Mouse (Mus musculus) ES-Bruce4 (cell line): ENCODE results near the gene Grap. TPM values are rescaled to one million over a fixed set of nuclear protein-coding genes. Genes with fewer than 3 reads are reported as not detected.

Experiments
- H3K27ac ChIP-seq: 2 replicates; pipeline ENCODE4 v1.5.1; 2012; ENCODE audit warnings: low read length, inconsistent platforms; ENCODE audit not compliant: insufficient read depth
- H3K27me3 ChIP-seq: 2 replicates; pipeline ENCODE4 v1.6.1; 2012; ENCODE audit warnings: mild to moderate bottlenecking, low read length, inconsistent platforms; ENCODE audit not compliant: control insufficient read depth, poor library complexity, insufficient read depth, severe bottlenecking
- H3K36me3 ChIP-seq: 2 replicates; pipeline ENCODE4 v1.6.1; 2012; ENCODE audit warnings: inconsistent platforms, mild to moderate bottlenecking, low read length, moderate library complexity; ENCODE audit not compliant: control insufficient read depth, poor library complexity, insufficient read depth, severe bottlenecking
- H3K4me1 ChIP-seq: one replicate; pipeline ENCODE4 v1.8.1; 2011; ENCODE audit warnings: low read length; ENCODE audit not compliant: control insufficient read depth, insufficient read depth
- H3K4me3 ChIP-seq: 2 replicates; pipeline ENCODE4 v1.5.1; 2011; ENCODE audit warnings: low read depth, mild to moderate bottlenecking, low read length
- H3K9ac ChIP-seq: 2 replicates; pipeline ENCODE4 v1.6.1; 2012; ENCODE audit warnings: low read depth, mild to moderate bottlenecking, inconsistent platforms; ENCODE audit not compliant: poor library complexity, severe bottlenecking
- H3K9me3 ChIP-seq: replicated peaks from 2 replicates; pipeline ENCODE4 v1.6.1; 2012; ENCODE audit warnings: mild to moderate bottlenecking, low read length, inconsistent platforms; ENCODE audit not compliant: control insufficient read depth, poor library complexity, insufficient read depth, severe bottlenecking
- CTCF ChIP-seq: IDR thresholded peaks from one replicate; pipeline ENCODE4 v1.8.1; 2011; ENCODE audit warnings: low read depth, low read length
- EP300 ChIP-seq: IDR thresholded peaks from 2 replicates; pipeline ENCODE4 v1.6.1; 2011; ENCODE audit warnings: low read depth, low read length; ENCODE audit not compliant: insufficient read depth
- POLR2A ChIP-seq: IDR thresholded peaks from one replicate; pipeline ENCODE4 v1.8.1; 2011; ENCODE audit warnings: low read length; ENCODE audit not compliant: insufficient read depth
- polyA plus RNA-seq: library from polyadenylated mRNA; stranded (reverse); fragments of >200 nt; gene quantifications from 2 replicates; pipeline ENCODE4 v1.2.4, GENCODE M21; 2011; ENCODE audit warnings: low read depth; ENCODE audit not compliant: missing spikeins, insufficient read depth, insufficient read length

Gene Grap
- polyA plus RNA-seq, 1 experiment: not detected

DNA sequence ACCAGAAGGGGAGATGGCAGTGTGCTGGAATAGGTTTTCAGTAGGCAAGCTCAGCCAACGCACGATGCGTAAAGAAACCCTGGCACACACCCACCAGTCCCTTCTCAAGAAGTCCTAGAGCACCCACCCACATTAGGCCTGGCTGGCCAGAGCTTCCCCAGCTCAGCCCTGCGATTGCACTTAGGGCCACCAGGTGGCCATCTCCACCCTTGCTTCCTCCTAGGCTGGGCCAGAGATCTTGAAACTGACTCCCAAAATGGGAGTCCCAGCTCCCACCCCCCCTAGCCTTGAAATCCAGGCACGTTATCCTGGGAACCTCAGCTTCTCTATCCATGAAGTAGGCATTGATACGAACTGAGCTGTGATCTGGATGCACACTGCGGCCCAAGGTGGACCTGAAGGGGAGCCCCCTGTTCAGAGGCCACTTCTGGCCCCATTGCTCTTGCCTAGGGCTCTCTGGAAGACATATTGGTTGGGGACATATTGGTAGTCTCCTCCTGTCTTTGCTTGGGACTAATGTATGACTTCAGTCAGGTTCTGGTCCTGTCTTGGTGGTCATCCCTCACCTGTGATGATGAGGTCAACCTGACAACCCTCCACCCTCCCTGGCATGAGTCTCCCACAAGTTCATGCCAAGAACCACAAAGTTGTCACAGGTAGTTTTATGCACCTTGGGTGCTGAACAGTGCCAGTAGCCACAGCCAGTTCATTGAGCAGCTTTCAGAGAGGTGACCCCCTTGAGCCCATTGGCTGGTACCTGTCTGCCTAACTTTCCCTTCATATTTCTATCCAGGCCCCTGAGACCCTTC is 13.1 kb downstream of the Grap start:
- Histone ChIP-seq H3K9me3 (no peaks in the 10 kb centered on the region), H3K4me1 (no peaks in the 10 kb centered on the region), H3K27ac (no peak overlapping the region), H3K27me3 (no peaks in the 10 kb centered on the region), H3K36me3 (no peaks in the 10 kb centered on the region), H3K9ac (no peak overlapping the region), H3K4me3 (no peak overlapping the region)
- TF ChIP-seq EP300 (no peak), CTCF (peak; percentile 80)

- Histone ChIP-seq H3K36me3 (no peaks in the 10 kb centered on the region), H3K4me3 (no peak overlapping the region)
- no peak for TF ChIP-seq POLR2A
- TF ChIP-seq CTCF: no peak
- no peak for TF ChIP-seq EP300
These were observed 14.2 kb downstream of the Grap start for GRCm38 (mm10) chr11:61667248-61667647.

GRCm38 (mm10) chr11:61667782-61668181 is 14.7 kb downstream of the Grap start:
- no peak overlapping the region for H3K9ac ChIP-seq

More at GRCm38 (mm10) chr11:61667248-61667647, 14.2 kb downstream of the Grap start:
- H3K4me1 ChIP-seq: no peaks in the 10 kb centered on the region
- no peaks in the 10 kb centered on the region for H3K27me3 ChIP-seq
- no peak overlapping the region for H3K9ac ChIP-seq
- no peaks in the 10 kb centered on the region for H3K9me3 ChIP-seq
- H3K27ac ChIP-seq: no peak overlapping the region

DNA sequence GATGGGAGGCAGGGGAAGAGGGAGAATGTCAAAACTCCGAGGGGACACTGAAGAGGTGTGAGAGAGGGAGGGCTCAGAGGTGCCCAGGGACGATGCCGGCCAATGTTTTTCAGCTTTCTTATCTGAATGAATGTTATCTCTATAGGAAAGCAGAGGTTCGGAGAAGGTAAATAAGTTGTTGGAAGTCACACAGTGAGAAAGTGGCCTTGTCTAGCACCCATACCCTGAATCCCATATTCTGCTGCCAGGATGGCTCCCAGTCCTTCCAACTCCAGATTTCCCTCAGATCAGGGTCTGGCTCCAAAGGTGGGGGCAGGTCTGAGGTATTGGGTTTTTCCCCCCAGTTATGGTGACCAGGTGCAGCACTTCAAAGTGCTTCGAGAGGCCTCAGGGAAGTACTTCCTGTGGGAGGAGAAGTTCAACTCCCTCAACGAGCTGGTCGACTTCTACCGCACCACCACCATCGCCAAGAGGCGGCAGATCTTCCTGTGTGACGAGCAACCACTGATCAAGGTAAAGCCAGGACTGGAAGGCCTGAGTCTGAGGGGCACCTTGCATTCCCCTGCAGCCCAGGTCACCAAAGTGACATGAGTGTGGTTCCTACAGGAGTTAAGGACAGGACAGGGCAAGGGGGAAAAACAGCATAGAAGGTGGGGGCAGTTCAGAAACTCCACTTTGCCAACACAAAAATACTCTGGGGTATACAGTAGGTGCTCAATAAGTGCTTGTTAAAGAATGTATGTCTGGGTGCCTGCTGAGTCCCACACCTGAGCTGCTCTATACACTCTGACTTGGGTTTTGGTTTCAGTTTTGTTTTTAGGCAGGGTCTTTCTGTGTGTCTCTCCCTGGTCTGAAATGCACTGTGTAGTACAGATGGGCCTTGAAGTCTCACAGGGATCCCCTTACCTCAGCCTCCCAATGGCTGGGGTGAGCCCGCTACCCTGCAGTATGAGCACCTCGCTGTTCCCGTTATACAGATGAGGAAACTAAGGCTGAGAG is 16.7 kb downstream of the Grap start:
- no peaks in the 10 kb centered on the region for H3K36me3 ChIP-seq
- H3K9me3 ChIP-seq: no peaks in the 10 kb centered on the region
- TF ChIP-seq EP300 (no peak), CTCF (no peak), POLR2A (no peak)
- H3K9ac ChIP-seq: no peak overlapping the region
- no peaks in the 10 kb centered on the region for H3K4me1 ChIP-seq
- no peak overlapping the region for H3K27ac ChIP-seq
- H3K4me3 ChIP-seq: no peak overlapping the region
- no peaks in the 10 kb centered on the region for H3K27me3 ChIP-seq

More at GRCm38 (mm10) chr11:61667782-61668181, 14.7 kb downstream of the Grap start:
- H3K4me3 ChIP-seq: no peak overlapping the region
- H3K9me3 ChIP-seq: no peaks in the 10 kb centered on the region
- no peak for TF ChIP-seq POLR2A
- TF ChIP-seq EP300: no peak
- no peak for TF ChIP-seq CTCF
- no peak overlapping the region for H3K27ac ChIP-seq
- no peaks in the 10 kb centered on the region for H3K36me3 ChIP-seq
- H3K4me1 ChIP-seq: no peaks in the 10 kb centered on the region
- no peaks in the 10 kb centered on the region for H3K27me3 ChIP-seq

- peaks cover 9% of the 10 kb centered on the region for H3K4me1 ChIP-seq
- no peak overlapping the region for H3K27ac ChIP-seq
- H3K9me3 ChIP-seq: no peaks in the 10 kb centered on the region
- peak overlapping the region; percentile 62 for H3K4me3 ChIP-seq
- no peaks in the 10 kb centered on the region for H3K36me3 ChIP-seq
- H3K27me3 ChIP-seq: no peaks in the 10 kb centered on the region
- H3K9ac ChIP-seq: peak overlapping the region; percentile 52
- TF ChIP-seq POLR2A: no peak
- TF ChIP-seq CTCF: no peak
- TF ChIP-seq EP300: no peak
These were observed 18.8 kb downstream of the Grap start for GRCm38 (mm10) chr11:61671781-61672383.
